Mouse (Mus musculus) CD4-positive, CD25-positive, alpha-beta regulatory T cell, adult 4 months (primary cell): Measurements from ENCODE around the gene Tnfrsf23. TPM values are rescaled to one million over a fixed set of nuclear protein-coding genes. Genes with fewer than 3 reads are reported as not detected.

Experiments used
- polyA plus RNA-seq, 2 experiments: library from polyadenylated mRNA; unstranded; fragments of 100-300 nt; shearing (Covaris generic); gene quantifications; one replicate each; pipeline ENCODE4 v1.2.1; 2017

Tnfrsf23 gene
- polyA plus RNA-seq, 2 experiments from 2014 or later, result 2.6 to 4.3 TPM

Other genes starting within 250 kb of the Tnfrsf23 start
- gene Cdkn1c, start 224.8 kb downstream of the Tnfrsf23 start, polyA plus RNA-seq, result 1 to 10 TPM in 1 of 2 experiments, under 1 TPM in 1; 0.87 to 1.3 TPM
- gene Slc22a18, start 212.1 kb downstream of the Tnfrsf23 start, polyA plus RNA-seq, result not detected
- gene Phlda2, start 182.7 kb downstream of the Tnfrsf23 start, polyA plus RNA-seq, result under 1 TPM in 1 of 2 experiments, not detected in 1; 0.58 TPM
- 100 to 1,000 TPM; 288 to 395 TPM for gene Nap1l4, start 136.8 kb downstream of the Tnfrsf23 start, polyA plus RNA-seq
- 10 to 100 TPM; 29.5 to 51.5 TPM for gene Cars, start 85.8 kb downstream of the Tnfrsf23 start, polyA plus RNA-seq
- 100 to 1,000 TPM; 111 to 143 TPM for gene Tnfrsf26, start 57.1 kb downstream of the Tnfrsf23 start, polyA plus RNA-seq
- gene Tnfrsf22, start 36.2 kb downstream of the Tnfrsf23 start, polyA plus RNA-seq, result 10 to 100 TPM; 17.4 to 22.8 TPM
- gene Osbpl5, start 71.1 kb upstream of the Tnfrsf23 start, polyA plus RNA-seq, result 10 to 100 TPM; 17.2 to 31.0 TPM
- gene Mrgprg, start 81.1 kb upstream of the Tnfrsf23 start, polyA plus RNA-seq, result not detected
- 10 to 100 TPM in 1 of 2 experiments, 1 to 10 TPM in 1; 5.7 to 11.7 TPM for gene Mrgpre, start 98.6 kb upstream of the Tnfrsf23 start, polyA plus RNA-seq
- 10 to 100 TPM; 20.7 to 28.5 TPM for gene Nadsyn1, start 137.0 kb upstream of the Tnfrsf23 start, polyA plus RNA-seq
- gene Dhcr7, start 137.3 kb upstream of the Tnfrsf23 start, polyA plus RNA-seq, result 10 to 100 TPM; 47.4 to 52.1 TPM
- not detected for gene Gm498, start 181.0 kb upstream of the Tnfrsf23 start, polyA plus RNA-seq